Mouse (Mus musculus): ENCODE measurements around the gene Kdm7a. TPM values are rescaled to one million over a fixed set of nuclear protein-coding genes. Genes with fewer than 3 reads are reported as not detected.
A peak's percentile ranks its signal among the peaks of the same experiment; 100 is the strongest.

The Kdm7a gene
- polyA plus RNA-seq, 1 experiment from 2014 or later = 6.0 TPM

GRCm38 (mm10) chr6:39217138-39217537 is 10.5 kb upstream of the Kdm7a start:
- WGBS = 95% methylated on average over 3 of the region's 3 CpGs
- H3K27ac ChIP-seq (replicated peaks; ENCODE audit: low read depth, low read length) = no peak overlapping the region

DNA sequence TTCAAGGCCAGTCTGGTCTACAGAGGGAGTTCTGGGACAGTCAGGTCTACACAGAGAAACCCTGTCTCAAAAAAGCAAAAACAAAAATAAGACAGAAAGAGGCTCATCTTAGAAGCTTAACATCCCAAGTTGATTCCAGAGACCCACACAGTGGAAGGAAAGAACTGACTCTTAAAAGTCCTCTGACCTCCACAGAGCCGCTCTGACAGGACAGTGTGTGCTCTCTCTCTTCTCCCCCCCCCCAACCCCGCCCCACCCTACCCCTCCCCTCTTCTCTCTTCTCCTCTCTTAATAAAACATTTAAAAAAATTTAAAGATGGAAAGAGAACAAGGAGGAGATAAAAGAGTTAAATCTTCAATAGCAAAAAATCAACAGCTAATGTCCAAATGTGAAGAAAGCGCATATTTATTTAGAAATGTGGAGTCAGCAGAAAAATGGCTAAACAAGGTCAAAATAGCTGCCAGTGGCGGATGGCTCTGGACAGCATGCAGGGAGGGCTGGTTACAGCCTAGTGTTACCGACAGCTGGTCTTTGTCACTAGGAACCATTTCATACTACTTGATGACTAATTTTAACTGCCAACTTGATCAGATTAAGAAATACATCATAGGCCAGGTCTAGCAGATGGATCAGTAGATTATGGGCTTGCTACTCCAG is 8.5 kb upstream of the Kdm7a start:
- Histone ChIP-seq H3K27ac (replicated peaks; ENCODE audit: low read depth, low read length) (no peak overlapping the region), H3K9me3 (ENCODE audit: control insufficient read depth, low read length) (no peaks in the 10 kb centered on the region), H3K27me3 (replicated peaks; ENCODE audit: control insufficient read depth, insufficient read depth, low read length) (no peaks in the 10 kb centered on the region), H3K9ac (ENCODE audit: low read depth, low read length) (no peak overlapping the region), H3K4me3 (ENCODE audit: low read depth, low read length) (no peak overlapping the region), H3K4me1 (ENCODE audit: control insufficient read depth, insufficient read depth, low read length) (no peaks in the 10 kb centered on the region), H3K36me3 (ENCODE audit: control insufficient read depth, insufficient read depth, low read length) (no peaks in the 10 kb centered on the region), H3K4me2 (ENCODE audit: low read depth, low read length) (no peak overlapping the region)
- DNase-seq (ENCODE audit: low spot score) = no peak
- ATAC-seq (ENCODE audit: low read depth) = no peak
- WGBS = 59% methylated on average over 5 of the region's 5 CpGs

More at GRCm38 (mm10) chr6:39217138-39217537, 10.5 kb upstream of the Kdm7a start:
- no peak overlapping the region for H3K4me3 ChIP-seq (ENCODE audit: low read depth, low read length)
- H3K4me2 ChIP-seq (ENCODE audit: low read depth, low read length) = no peak overlapping the region
- no peak overlapping the region for H3K9ac ChIP-seq (ENCODE audit: low read depth, low read length)
- H3K27me3 ChIP-seq (replicated peaks; ENCODE audit: control insufficient read depth, insufficient read depth, low read length) = no peaks in the 10 kb centered on the region
- DNase-seq (ENCODE audit: low spot score) (no peak), ATAC-seq (ENCODE audit: low read depth) (no peak)
- H3K36me3 ChIP-seq (ENCODE audit: control insufficient read depth, insufficient read depth, low read length) = no peaks in the 10 kb centered on the region
- H3K4me1 ChIP-seq (ENCODE audit: control insufficient read depth, insufficient read depth, low read length) = no peaks in the 10 kb centered on the region
- H3K9me3 ChIP-seq (ENCODE audit: control insufficient read depth, low read length) = no peaks in the 10 kb centered on the region

DNA sequence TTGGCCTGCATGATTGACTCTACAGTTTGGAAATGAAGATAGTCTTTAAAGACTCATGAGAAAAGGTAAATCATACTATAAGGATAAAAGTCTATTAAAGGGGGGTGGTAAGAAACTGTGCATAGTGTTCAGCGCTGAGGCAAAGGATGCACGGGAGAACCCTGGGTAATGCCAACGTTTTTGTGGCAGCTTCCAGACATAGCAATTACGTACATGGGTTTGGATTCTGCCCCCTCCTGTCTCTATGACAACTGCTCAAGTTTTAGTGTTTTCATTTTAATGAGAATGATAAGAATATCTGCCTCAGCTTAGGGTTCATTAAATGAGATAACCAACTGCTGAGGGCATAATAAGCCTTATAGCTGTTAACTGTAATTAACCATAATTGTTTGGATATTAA is 3.1 kb upstream of the Kdm7a start:
- WGBS = 84% methylated on average over 4 of the region's 4 CpGs
- Histone ChIP-seq H3K27ac (replicated peaks; ENCODE audit: low read depth, low read length) (no peak overlapping the region), H3K4me3 (ENCODE audit: low read depth, low read length) (no peak overlapping the region), H3K9me3 (ENCODE audit: control insufficient read depth, low read length) (no peaks in the 10 kb centered on the region), H3K27me3 (replicated peaks; ENCODE audit: control insufficient read depth, insufficient read depth, low read length) (no peaks in the 10 kb centered on the region), H3K9ac (ENCODE audit: low read depth, low read length) (no peak overlapping the region), H3K4me1 (ENCODE audit: control insufficient read depth, insufficient read depth, low read length) (0 out of 2 replicates have a peak, but pooled peaks cover 3% of the 10 kb centered on the region), H3K36me3 (ENCODE audit: control insufficient read depth, insufficient read depth, low read length) (no peaks in the 10 kb centered on the region), H3K4me2 (ENCODE audit: low read depth, low read length) (no peak overlapping the region)
- DNase-seq (ENCODE audit: low spot score) = no peak
- no peak for ATAC-seq (ENCODE audit: low read depth)

GRCm38 (mm10) chr6:39208181-39208580 is 1.6 kb upstream of the Kdm7a start:
- no peak overlapping the region for H3K4me3 ChIP-seq (ENCODE audit: low read depth, low read length)
- H3K27ac ChIP-seq (replicated peaks; ENCODE audit: low read depth, low read length) = no peak overlapping the region
- H3K36me3 ChIP-seq (ENCODE audit: control insufficient read depth, insufficient read depth, low read length) = no peaks in the 10 kb centered on the region
- ATAC-seq (ENCODE audit: low read depth) (no peak), DNase-seq (ENCODE audit: low spot score) (no peak)
- H3K4me1 ChIP-seq (ENCODE audit: control insufficient read depth, insufficient read depth, low read length) = 0 out of 2 replicates have a peak, but pooled peaks cover 3% of the 10 kb centered on the region
- H3K9me3 ChIP-seq (ENCODE audit: control insufficient read depth, low read length) = no peaks in the 10 kb centered on the region
- H3K27me3 ChIP-seq (replicated peaks; ENCODE audit: control insufficient read depth, insufficient read depth, low read length) = no peaks in the 10 kb centered on the region
- H3K9ac ChIP-seq (ENCODE audit: low read depth, low read length) = no peak overlapping the region
- no peak overlapping the region for H3K4me2 ChIP-seq (ENCODE audit: low read depth, low read length)
- 78% methylated on average over 4 of the region's 4 CpGs for whole genome bisulfite sequencing

DNA sequence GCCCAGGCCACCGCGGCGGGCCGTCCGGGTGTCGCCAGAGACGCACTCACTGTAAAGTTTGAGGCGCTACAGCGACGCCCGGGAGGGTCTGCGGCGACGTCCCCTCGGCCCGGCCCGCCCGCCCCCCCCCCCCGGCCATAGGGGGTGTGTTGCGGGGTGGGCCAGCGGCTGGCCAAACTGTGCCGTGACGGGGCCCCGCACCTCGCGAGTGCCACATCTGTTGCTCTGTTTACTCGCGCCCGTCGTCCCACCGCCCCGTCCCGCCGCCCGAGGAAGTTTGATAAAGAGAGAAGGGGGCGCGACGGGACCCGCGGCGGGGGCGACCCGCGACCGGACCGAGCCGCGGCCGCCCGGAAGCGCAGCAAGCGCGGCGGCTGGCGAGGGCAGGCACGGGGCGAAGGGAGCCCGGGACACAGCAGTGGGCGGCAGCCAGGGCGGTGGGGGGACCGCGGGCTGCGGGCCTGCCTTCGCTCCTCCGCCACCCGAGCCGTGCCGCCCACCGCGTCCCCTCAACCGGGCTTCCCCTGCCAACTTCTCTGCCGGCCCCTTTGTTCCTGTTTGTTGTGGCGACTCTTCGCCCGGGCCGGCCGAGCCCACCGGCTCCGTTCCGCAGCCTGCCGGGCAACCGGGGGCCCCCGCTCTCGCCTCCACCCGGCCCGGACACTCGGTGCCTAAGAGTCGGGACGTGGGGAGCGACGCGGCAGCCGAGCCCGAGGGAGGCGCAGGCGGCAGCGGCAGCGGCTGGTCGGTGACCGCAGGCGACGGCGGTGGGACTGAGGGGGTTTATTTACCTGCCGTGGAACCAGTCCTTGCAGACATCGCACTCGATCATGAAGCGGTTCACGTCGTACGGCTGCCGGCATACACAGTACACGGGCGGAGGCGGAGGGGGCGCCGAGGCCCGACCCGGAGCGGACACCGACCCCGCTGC is 674 bp downstream of the Kdm7a start:
- Histone ChIP-seq H3K27ac (replicated peaks; ENCODE audit: low read depth, low read length) (peak overlapping the region; percentile 96), H3K4me2 (ENCODE audit: low read depth, low read length) (peak overlapping the region; percentile 78), H3K9ac (ENCODE audit: low read depth, low read length) (peak overlapping the region; percentile 98), H3K9me3 (ENCODE audit: control insufficient read depth, low read length) (no peaks in the 10 kb centered on the region), H3K4me3 (ENCODE audit: low read depth, low read length) (peak overlapping the region; percentile 99), H3K4me1 (ENCODE audit: control insufficient read depth, insufficient read depth, low read length) (0 out of 2 replicates have a peak, but pooled peaks cover 3% of the 10 kb centered on the region), H3K36me3 (ENCODE audit: control insufficient read depth, insufficient read depth, low read length) (no peaks in the 10 kb centered on the region), H3K27me3 (replicated peaks; ENCODE audit: control insufficient read depth, insufficient read depth, low read length) (no peaks in the 10 kb centered on the region)
- DNase-seq (ENCODE audit: low spot score) (peak; percentile 6), ATAC-seq (ENCODE audit: low read depth) (peak; percentile 34)
- WGBS = under 1% methylated on average over 36 of the region's 121 CpGs

DNA sequence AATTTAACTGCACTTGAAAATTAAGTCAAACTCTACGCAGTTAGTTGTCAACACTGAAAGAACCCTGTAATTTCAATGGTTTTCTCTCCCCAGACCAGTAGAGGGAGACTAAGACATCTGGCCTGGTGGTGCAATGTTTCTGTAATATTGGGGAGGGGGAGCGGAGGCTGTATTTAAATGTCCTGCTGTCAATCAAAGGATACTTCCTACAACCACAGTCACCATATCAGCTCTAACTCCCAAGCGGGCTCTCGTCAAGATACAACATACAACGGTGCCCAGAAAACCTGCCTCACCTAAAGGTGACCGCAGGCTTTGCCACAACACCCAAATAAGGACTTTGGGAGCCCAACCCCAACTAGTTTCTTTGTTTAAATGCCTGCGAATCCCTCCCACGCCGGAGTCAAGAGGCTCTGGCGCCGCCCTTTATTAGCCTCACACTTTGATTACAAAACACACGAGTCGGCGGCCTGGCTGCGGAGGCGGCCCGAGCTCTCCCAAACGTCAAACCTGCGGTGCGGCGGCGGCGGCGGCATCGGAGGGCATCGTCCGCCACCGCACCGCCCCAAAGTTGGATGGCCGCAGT is 1.4 kb downstream of the Kdm7a start:
- Histone ChIP-seq H3K36me3 (ENCODE audit: control insufficient read depth, insufficient read depth, low read length) (no peaks in the 10 kb centered on the region), H3K27ac (replicated peaks; ENCODE audit: low read depth, low read length) (peak overlapping the region; percentile 96), H3K4me3 (ENCODE audit: low read depth, low read length) (peak overlapping the region; percentile 99), H3K4me2 (ENCODE audit: low read depth, low read length) (peak overlapping the region; percentile 78), H3K4me1 (ENCODE audit: control insufficient read depth, insufficient read depth, low read length) (0 out of 2 replicates have a peak, but pooled peaks cover 3% of the 10 kb centered on the region), H3K9me3 (ENCODE audit: control insufficient read depth, low read length) (no peaks in the 10 kb centered on the region), H3K9ac (ENCODE audit: low read depth, low read length) (peak overlapping the region; percentile 98), H3K27me3 (replicated peaks; ENCODE audit: control insufficient read depth, insufficient read depth, low read length) (no peaks in the 10 kb centered on the region)
- peak; percentile 94 for DNase-seq (ENCODE audit: low spot score)
- WGBS = under 1% methylated on average over 30 of the region's 30 CpGs
- ATAC-seq (ENCODE audit: low read depth) = peak; percentile 50

- H3K4me1 ChIP-seq (ENCODE audit: control insufficient read depth, insufficient read depth, low read length) = 0 out of 2 replicates have a peak, but pooled peaks cover 3% of the 10 kb centered on the region
- peak overlapping the region; percentile 99; the same call in 1 of the 2 replicates for H3K4me3 ChIP-seq (ENCODE audit: low read depth, low read length)
- H3K9ac ChIP-seq (ENCODE audit: low read depth, low read length) = 0 out of 2 replicates have a peak overlapping the region, but pooled peaks have one; percentile 6
- no peak for ATAC-seq (ENCODE audit: low read depth)
- H3K4me2 ChIP-seq (ENCODE audit: low read depth, low read length) = peak overlapping the region; percentile 78
- H3K9me3 ChIP-seq (ENCODE audit: control insufficient read depth, low read length) = no peaks in the 10 kb centered on the region
- 45% methylated on average over 4 of the region's 4 CpGs for WGBS
- no peak for DNase-seq (ENCODE audit: low spot score)
- no peaks in the 10 kb centered on the region for H3K27me3 ChIP-seq (replicated peaks; ENCODE audit: control insufficient read depth, insufficient read depth, low read length)
- no peak overlapping the region for H3K27ac ChIP-seq (replicated peaks; ENCODE audit: low read depth, low read length)
- no peaks in the 10 kb centered on the region for H3K36me3 ChIP-seq (ENCODE audit: control insufficient read depth, insufficient read depth, low read length)
Observed at GRCm38 (mm10) chr6:39204444-39204843, 2.1 kb downstream of the Kdm7a start.

DNA sequence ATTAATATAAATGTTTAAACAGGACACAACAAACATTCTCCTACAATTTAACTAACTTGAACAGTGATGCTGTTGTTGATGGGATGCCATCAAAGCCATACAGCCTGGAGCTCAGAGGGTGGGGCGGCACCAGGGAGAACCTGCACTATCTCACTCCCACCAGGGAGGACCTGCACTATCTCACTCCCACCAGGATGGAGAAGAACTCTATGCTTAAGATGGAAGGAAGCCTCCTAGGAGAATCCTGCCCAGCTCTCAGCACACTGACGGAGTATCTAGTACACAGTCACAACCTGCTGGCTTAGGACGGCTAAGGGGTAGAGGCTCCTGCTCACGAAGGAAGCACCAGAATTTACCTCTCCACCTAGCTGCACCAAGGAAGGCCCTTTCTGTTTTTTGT is 3.4 kb downstream of the Kdm7a start:
- WGBS = 90% methylated on average over 4 of the region's 4 CpGs
- DNase-seq (ENCODE audit: low spot score) (no peak), ATAC-seq (ENCODE audit: low read depth) (no peak)
- no peak overlapping the region for H3K4me3 ChIP-seq (ENCODE audit: low read depth, low read length)
- no peaks in the 10 kb centered on the region for H3K27me3 ChIP-seq (replicated peaks; ENCODE audit: control insufficient read depth, insufficient read depth, low read length)
- no peak overlapping the region for H3K27ac ChIP-seq (replicated peaks; ENCODE audit: low read depth, low read length)
- H3K9ac ChIP-seq (ENCODE audit: low read depth, low read length) = no peak overlapping the region
- H3K36me3 ChIP-seq (ENCODE audit: control insufficient read depth, insufficient read depth, low read length) = no peaks in the 10 kb centered on the region
- H3K4me1 ChIP-seq (ENCODE audit: control insufficient read depth, insufficient read depth, low read length) = 0 out of 2 replicates have a peak, but pooled peaks cover 3% of the 10 kb centered on the region
- no peak overlapping the region for H3K4me2 ChIP-seq (ENCODE audit: low read depth, low read length)
- no peaks in the 10 kb centered on the region for H3K9me3 ChIP-seq (ENCODE audit: control insufficient read depth, low read length)

Measured in embryonic facial prominence, embryonic 14.5 days (tissue).